Mouse (Mus musculus): ENCODE results near the gene Hpca.

DNA sequence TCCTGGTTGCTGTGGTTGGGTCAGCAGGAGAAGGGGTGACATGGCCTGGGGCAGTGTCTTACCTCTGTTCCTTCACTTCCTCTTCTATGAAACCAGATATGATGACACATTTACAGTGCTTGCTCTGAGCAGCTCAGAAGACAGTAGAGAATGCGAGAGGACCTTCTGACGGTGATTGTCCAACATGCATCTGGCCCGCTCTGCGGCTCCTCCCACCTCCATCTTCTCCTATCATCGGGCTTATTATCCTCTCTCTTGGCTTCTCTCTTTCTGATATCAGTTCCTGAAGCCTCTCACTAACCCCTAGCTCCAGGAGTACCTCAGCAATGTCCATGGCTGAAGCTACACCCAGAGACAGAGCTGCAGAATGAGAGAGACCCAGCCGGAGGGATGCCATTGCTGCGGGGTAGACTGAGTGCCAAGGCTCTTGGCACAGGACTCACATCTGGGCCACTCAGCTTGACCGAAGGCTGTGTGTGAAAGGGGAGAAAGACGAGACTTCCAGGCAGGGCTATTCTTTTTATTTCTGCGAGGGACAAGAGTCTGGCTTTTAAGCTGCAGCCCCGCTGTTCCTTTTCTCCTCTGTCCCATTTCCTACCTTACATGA lies 20.7 kb upstream of the Hpca start:
- TF ChIP-seq CTCF (IDR thresholded peaks at IDR 0.05; ENCODE audit: extremely low read depth, insufficient read depth, insufficient read length, insufficient replicate concordance) (no peak), POLR2A (IDR thresholded peaks at IDR 0.05; ENCODE audit: low read depth, low read length) (no peak)

Measured in spleen, adult 2 months (tissue).